Mouse (Mus musculus) ovary, postnatal 14 days (tissue): Measurements from ENCODE around the gene Arrdc5.
"Not testable (repeated sequence)": the region's sequence is repeated elsewhere in the genome, so short reads cannot be mapped to it uniquely, and the experiment has no call there.

Source experiments
- DNase-seq: peaks from one replicate; pipeline ENCODE4 v3.0.0; 2022; ENCODE audit warnings: low spot score

The Arrdc5 gene

DNA sequence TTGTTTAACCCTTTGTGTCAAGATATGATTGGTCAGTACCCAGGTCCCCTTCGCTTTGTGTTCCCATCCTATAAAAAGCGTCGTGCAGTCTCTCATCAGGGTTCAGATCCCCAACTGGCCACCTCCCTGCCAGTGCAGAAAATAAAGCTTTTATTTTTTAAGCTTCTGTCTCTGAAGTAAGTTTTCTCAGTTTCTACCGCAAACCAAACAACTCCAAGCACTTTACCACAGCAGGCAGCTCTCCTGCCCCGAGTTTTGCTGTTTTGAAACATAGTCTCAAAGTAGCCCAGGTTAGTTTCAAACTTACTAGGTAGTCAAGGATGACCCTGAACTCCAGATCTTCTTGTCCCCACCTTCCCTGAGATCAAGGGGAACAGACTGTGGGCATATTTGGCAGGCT lies 21.7 kb downstream of the Arrdc5 start:
- DNase-seq = no peak

DNA sequence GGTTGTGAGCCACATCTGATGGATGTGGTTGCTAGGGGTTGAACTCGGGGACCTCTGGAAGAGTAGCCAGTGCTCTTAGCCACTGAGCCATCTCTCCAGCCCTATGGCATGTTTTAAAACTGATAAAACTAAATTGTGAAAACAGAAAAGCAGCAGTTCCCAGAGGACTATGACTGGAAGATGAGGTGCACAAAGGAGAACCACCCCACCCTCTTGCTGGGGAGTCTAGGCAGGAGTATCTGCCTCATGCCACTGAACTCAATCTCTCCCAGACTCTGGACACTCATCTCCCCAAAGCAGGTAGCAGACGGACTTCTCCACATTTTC lies 22.6 kb downstream of the Arrdc5 start:
- no peak for DNase-seq

DNA sequence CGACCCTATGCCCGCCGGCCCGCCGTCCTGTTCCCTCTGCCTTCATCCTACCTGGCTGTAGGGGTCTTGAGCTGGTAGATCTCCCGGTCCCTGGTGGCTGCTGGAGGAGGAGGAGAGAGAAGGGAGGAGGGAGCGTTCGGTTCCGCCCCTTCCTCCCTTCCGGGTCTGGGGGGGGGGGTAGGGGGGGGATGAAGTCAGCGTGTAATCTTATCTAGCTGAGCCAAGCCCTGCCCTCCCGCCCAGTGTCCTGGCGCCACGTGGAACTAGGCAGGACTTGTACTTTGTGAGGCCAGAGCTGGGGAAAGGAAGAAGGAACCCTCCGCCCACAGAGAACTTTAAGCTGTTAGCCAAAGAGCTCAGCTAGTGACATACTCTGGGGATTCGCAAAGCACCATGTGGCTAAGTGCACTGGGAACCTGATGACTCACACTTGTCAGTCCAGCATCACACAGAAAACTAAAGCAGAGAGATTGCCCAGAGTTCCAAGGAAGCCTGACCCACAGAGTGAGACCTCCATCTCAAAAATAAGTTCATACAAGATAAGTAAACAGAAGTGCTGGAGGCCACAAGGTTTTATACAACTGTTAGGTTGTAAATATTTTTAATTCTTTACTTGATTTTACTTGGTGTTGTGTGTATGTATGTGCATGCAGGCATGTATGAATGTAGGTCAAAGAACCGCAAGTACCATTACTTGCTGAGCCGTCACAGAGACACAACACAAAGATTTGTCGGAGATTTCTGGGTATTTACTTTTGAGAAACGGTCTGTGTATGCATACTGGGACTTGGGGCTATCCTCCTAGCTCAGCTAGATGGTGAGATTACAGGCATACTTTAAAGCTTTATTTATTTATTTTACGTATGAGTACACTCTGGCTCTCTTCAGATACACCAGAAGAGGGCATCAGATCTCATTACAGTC lies 23.2 kb downstream of the Arrdc5 start, which contains the start of gene Ticam1:
Ticam1 (minus strand) TSS at position 144 of the 924 bp plus-strand sequence.
- peak; percentile 76 for DNase-seq

DNA sequence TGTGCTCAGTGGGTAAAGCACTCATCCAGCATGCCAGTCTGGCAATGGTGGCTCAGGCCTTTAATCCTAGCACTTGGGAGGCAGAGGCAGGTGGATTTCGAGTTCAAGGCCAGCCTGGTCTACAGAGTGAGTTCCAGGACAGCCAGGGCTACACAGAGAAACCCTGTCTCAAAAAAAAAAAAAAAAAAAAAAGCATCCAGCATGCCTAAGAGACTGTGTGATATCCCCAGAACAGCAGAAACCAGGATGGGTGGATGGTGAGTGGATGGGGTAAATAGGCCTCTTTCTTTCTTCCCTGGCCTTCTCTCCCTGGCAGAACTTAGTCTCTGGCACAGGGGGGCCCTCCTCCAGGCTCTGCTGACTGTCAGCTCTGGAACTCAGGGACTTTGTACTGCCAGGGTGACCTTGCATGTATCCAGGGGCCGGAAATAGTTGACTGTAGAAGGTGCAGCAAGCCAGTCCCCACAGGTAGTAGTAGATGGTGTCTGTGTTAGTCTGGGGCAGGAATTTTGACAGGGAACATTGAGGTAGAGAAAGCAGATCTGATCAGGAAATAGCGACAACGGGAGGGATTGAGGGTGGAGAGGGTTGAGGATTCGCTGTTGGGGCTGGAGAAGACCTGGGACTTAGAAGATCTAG lies 24.1 kb downstream of the Arrdc5 start:
- DNase-seq = no peak

DNA sequence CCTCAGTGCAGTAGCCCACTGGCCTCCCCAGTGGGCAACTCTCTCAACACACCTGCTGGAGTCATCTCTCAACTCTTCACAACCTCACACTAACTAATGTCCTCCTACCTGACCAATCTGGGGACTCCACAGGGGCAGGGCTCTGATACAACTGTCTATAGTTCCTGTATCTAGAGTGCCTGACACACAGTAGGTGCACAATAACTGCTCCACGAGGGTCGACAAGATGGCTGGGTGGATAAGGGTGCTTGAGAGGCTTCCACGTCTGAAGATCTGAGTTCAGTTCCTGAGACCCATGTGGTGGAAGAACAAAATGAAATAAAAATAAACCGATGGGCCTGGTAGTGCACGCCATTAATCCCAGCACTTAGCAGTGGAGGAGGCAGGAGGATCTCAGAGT lies 26.1 kb downstream of the Arrdc5 start:
- DNase-seq = no peak

DNA sequence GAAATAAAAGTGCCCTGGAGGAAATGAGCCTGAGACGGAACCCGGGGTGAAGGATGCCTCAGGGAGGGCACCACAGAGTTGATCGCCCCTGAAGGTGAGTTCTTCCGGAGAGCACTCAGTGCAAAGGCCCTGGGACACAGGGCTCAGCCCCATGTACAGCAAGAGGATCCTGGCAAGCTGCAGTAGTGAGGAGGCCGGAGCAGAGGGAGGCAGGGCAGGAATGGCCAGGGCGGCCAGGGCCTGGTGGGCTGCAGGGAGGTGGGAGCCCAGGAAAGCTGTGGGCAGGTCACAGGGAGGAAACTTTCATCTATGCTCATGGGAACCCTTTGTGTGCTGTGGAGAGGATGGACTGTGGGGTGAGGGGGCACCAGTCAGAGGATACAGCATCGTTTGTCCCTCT lies 26.6 kb downstream of the Arrdc5 start:
- no peak for DNase-seq

DNA sequence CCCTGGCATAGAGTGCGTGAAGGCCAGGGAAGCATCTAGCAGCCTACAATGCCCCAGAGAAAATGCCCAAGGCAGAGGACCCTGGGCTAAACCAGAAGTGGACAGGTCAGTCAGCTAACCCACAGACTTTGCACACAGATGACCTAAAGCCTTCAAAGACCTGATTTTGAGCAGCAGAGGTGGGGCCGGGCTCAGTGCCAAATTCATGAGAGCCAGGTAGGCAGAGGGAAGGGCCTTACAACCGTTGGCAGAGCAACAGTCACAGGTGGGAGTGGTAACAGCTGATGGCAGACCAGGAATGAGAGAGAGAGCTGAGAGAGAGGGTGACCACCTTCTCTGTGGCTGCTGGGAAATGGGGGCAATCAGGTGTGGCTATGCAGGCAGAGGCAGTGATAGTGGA lies 27.4 kb downstream of the Arrdc5 start:
- no peak for DNase-seq

DNA sequence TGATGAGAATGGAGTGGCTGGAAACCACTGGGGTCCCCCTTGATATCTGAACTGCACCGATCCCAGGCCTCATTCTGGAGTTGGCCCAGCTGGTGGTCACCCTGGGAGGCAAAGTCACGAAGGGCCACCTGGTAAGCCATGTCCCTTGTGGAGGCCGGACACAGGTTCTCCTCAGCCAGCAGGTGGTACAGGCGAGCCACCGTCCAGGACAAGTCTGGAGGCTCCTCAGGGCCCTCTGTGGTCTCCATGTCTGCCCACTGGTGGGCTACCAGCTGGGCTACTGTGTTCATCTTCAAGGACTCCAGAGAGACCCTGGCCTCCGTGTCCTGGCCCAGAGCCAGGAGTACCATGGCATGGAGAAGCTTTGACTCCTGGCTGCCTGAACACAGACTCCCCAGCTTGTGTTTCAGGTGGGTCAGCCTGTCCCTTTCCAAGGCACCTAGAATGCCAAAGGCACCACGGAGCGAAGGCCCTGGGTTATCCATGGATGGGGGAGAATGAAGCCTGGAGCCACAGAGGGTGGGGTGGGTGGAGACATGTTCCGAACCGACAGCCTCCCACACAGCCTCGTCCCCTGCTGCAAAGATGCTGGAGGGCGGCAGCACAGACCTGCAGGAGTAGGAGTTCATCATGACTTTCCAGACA lies 28.4 kb downstream of the Arrdc5 start:
- DNase-seq = no peak

DNA sequence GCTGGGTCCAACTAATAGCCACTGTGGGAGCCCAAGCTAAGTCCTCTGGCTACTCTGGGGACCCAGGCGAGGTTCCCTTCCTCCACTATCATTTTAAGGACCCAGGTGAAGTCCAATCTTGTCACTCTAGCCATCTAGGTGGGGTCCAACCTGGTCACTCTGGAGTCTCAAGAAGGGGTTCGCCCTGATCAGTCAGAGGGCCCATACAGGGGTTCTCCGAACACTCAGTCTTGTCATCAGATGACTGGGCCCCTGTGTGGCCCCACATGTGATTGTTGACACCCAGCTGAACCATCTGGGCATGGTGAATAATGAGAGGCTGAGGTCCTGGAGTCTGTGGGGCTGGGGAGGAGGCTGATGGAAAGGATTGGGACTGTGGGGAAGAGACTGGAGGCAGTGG lies 30.3 kb downstream of the Arrdc5 start:
- no peak for DNase-seq

DNA sequence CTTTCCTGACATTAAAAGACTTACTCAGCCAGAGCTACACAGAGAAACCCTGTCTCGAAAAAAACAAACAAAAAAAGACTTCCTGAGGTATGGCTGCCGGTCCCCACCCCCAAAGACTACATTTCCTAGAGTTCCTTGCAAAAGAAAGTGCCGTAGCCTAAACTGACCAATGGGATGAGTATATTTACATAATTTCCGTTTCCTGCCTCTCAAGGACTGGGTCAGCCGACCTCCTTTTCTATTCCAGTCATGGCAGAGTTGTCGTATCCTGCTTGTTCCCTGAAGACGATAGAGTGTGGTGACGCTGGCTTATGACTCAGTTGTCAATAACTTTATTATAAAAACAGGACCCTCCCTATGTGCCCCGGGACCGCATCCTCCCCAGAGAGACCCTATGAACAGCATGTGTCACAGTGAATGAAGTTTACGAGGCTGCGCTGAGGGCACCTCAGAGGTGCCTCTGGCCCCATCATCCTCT lies 30.9 kb downstream of the Arrdc5 start:
- DNase-seq = no peak

DNA sequence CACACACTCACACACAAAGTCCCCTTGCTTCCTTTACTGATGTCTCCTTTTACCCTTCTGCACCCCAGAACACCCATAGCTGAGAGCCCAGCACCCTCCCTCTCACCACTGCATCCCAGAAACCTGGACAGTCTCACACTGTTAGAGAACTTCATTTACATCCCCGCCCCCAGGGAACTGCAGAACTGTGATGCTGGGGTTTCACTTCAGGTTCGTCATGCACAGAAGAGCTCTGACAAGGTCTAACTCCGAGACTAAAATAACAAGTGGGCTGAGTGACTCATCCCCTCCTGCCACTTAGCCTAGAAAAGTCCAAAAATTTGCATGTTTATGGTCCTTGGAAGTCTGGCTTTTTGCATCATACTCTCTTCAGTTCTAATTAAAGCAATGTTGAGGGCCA lies 33.8 kb downstream of the Arrdc5 start:
- no peak for DNase-seq

DNA sequence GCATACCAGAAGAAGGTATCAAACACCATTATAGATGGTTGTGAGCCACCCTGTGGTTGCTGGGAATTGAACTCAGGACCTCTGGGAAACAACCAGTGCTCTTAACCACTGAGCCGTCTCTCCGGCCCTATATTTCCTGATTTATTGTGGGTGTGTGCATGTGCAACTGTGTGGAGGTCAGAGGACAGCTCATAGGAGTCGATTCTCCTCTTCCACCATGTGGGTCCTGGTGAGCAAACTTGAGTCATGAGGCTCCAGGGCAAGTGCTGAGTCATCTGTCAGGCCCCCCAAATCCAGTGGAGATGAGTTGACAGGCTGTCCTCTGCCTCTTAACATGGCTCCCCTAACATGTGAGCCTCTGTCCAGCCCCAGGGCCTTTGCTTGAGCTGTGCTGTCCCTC lies 34.2 kb downstream of the Arrdc5 start:
- no peak for DNase-seq

DNA sequence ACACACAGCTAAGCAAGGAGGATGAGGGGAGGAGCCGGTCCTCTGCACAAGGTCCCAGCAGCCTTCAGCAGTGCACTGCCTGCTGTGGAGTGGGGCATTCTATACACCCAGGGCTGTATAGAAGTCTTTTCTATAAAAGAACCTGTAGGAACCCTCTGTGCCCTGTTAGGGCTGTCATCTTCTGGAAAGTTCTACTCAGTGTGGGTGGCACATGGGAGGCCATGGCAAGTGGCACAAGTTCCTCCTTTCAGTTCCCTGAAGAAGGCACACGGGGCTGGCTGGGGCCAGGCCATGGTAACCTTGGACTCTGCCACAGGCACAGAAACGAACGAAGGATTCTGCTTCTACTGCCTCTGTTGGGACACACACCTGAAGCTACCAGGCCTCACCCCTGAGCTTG lies 35.1 kb downstream of the Arrdc5 start:
- DNase-seq = no peak

DNA sequence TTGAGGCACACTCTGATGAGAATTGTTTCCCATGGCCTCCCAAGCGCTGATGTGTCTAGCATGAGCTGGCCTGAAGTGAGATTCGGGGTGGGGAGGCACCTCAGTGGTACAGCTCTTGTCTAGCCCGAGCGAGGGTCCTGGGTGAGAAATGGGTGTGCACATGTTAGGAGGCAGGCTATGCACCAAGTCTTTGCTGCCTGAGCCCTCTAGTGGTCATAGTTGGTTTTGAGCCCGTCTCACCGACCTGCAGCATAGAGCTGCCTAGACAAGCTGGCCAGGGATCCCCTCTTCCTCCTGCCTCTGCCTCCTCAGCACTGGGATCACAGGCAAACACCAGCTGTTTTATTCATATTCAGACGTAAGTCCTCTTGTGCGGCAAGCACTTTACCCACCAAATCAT lies 36.1 kb downstream of the Arrdc5 start:
- DNase-seq = peak; percentile 71

DNA sequence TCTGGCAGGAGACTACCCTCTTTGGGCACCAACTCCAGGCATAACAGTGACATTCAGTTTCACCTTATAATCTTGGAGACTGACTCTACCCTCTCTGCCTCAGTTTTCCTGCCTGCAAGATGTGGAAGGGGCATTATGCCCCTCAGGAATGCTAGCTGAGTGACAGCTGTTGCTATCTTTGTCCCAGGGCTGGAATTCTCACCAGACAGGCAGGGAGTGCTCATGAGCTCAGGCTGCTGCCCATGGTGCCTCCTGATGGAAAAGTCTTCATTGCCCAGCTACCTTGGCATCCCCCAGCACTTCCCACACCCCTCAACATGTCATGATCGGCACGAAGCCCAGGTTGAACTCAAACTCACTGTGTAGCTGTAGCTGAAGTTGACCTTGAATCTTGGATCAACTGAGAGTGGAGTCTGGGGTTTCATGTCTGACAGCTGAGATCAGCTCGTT lies 37.4 kb downstream of the Arrdc5 start:
- no peak for DNase-seq

DNA sequence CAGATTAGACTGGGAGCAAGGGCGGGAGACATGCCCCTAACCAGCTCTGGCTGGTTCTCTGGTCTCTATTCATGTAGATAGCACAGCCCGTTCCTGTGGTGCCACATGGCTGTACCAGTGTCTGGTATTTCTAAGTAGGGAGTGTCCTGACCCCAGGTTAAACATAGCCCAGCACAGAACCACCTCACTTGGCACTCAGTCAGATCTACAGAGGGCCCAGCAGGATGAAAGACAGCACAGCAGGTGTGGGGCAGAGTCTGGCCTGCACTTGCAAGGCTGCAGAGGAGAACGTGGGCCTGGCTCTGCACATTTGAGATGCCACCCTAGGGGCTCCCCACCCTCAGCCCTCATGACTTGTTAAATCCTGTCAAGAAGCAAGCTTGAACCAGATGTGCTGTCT lies 38.9 kb downstream of the Arrdc5 start:
- DNase-seq = no peak

DNA sequence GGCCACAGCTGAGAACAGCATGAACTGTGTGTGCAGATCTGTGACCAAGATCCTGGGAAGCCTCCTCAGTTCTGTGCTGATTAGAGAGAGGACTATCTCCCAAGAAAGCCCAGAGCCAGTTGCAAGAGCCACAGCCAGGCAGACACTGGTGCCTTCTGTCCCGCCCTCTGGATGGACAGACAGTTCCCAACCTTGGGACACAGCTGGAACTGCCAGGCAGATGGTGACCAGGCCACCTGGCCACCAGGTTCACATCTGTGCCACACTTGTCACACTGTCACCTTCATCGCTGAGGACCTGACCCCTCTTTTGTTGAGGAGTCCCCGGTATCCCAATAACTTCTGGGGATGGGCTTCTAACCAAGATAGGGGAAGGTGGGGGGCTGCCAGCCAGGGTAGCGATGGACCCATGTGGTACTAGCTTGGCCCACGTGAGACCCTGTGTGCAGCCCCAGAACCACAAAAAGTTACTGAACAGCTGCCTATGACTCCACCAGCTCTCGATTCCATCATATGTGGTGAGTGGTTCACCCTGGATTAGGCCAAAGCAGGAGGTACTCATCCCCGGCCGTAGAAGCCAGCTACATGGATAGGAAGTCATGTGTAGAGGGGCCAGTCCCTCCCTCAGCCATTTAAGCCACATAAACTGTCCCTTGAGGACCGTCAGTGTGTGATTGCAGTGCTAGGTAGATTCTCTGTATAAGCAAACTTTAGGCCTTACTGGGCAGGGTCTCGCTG lies 40.6 kb downstream of the Arrdc5 start:
- no peak for DNase-seq

DNA sequence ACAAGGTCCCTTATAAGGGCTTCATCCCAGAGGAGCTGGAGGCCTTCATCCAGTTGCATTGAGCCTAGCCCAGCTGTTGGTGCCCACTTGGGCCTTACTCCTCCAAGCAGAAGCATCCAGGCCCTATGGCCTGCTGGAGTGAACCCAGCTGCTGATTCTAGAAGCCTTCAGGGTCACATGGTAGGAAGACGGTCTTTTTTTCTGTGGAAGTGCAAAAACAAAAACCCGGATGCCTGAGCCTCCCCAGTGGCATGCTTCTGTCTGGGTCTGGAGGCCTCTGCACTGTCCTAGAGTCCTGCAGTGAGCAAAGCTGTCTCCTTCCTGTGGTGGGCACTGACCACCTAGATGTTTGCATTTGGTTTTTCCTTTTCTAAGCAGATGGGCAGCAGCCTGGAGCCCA lies 41.3 kb downstream of the Arrdc5 start:
- not testable (repeated sequence) for DNase-seq

DNA sequence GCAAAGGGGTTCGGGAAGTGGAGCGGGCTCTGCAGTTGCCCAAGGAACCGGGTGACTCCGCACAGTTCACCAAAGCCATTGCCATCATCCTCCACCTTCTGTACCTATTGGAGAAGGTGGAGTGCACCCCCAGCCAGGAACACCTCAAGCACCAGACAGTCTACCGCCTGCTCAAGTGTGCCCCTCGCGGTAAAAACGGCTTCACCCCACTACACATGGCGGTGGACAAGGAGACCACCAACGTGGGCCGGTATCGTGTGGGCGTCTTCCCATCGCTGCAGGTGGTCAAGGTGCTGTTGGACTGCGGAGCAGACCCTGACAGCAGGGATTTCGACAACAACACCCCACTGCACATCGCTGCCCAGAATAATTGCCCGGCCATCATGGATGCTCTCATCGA lies 41.8 kb downstream of the Arrdc5 start:
- not testable (repeated sequence) for DNase-seq

DNA sequence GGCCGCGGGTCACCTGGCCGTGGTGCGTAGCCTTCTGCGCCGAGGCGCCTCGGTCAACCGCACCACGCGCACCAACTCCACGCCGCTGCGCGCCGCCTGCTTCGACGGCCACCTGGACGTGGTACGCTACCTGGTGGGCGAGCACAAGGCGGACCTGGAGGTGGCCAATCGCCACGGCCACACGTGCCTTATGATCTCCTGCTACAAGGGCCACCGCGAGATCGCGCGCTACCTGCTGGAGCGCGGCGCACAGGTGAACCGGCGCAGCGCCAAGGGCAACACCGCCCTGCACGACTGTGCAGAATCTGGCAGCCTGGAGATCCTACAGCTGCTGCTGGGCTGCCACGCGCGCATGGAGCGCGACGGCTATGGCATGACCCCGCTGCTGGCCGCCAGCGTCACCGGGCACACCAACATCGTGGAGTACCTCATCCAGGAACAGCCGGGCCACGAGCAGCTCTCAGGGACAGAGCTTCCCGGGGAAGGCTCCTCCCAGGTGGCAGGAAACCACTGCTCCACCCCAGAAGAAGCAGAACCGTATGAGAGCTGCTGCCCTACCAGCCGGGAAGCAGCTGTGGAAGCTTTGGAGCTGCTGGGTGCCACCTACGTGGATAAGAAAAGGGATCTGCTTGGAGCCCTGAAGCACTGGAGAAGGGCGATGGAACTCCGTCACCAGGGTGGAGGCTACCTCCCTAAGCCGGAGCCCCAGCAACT lies 42.7 kb downstream of the Arrdc5 start:
- DNase-seq = no peak

DNA sequence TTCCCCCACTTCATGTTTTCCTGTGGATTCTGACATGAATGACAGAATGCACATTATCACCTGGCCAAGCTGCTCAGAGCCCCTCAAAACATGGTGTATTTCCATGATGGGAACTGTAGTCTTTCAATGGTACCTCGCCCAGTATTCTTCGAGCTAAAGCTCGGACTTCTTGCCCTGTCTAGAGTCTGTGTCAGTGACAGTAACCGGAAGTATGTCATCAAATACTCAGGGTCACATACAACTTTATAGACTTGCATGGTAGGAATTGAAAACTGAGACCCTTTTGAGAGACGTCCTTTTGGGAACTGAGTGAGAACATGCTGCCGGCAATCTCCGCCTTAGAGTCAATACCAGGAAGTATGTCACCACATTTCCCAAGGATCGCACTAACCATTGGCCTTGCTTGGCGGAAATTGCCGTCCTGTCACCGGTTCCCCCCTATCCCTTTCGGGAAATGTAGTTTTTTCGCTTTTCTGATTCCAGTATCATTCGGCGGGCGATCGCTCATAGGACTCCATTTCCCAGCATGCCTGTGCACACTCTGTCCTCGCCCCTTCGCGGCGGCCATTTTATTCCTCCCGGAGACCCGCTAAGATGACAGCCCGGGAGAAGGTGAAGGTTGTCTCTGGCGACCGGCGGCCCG lies 43.7 kb downstream of the Arrdc5 start, which contains the start of gene Fem1a:
Fem1a (plus strand) TSS at position 572 of the 643 bp plus-strand sequence.
- DNase-seq = peak; percentile 83
